Mouse (Mus musculus): ENCODE data around the gene Epha5. TPM values are rescaled to one million over a fixed set of nuclear protein-coding genes. Genes with fewer than 3 reads are reported as not detected.
A peak's percentile ranks its signal among the peaks of the same experiment; 100 is the strongest.

Epha5 gene
- polyA plus RNA-seq (2012; ENCODE audit: insufficient read depth, insufficient read length, missing spikeins), result not detected in 2 replicates

DNA sequence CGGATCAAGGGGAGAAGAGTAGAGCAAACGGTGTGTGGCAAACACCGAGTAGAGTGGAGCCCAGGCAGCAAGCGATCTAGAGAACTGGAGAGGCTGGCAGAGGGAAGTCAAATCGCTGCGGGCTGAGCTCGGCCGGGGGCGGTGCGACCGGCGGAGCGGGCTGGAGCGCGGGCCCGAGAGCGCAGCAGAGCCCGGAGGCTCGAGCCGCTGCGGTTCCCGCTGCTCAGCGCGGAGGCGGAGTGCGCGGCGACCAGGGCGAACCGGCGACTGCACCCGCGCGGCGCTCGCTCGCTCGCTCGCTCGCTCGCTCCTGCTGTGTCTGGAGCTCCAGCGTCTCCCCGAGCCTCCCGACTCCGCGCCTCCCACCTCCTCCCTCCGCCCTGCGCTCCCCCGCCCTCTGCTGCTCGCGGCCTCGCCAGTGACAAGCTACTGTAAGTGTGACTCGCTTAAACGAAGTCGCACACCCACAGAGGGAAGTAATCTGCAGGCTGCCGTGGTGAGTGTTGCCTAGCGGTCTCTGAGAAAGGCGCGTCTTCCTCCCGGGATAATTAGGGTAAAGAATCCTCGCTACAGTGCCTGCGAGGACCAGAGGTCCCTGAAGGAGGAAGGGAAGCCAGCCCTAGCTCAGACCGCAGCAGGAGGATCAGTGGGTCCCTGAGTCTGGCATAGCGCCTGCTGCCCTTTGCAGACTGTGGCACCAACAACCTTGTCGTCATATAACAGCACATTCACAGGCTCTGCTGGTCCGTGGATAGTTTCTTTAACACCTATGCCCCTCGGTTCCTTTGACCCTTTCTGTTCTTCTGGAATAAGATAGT is at the start of gene Epha5:
Gene Epha5, minus strand, starts transcription at position 321 of the 818 bp plus-strand sequence.
- no peaks in the 10 kb centered on the region; the same call in 1 of the 2 replicates for H3K4me1 ChIP-seq (ENCODE audit: control insufficient read depth, insufficient read depth, insufficient read length, low read length)
- H3K27ac ChIP-seq (replicated peaks; ENCODE audit: low read depth, low read length), result no peak within 1 kb of the TSS
- H3K4me3 ChIP-seq (ENCODE audit: insufficient read depth, low read depth, low read length), result peak within 1 kb of the TSS; percentile 49

DNA sequence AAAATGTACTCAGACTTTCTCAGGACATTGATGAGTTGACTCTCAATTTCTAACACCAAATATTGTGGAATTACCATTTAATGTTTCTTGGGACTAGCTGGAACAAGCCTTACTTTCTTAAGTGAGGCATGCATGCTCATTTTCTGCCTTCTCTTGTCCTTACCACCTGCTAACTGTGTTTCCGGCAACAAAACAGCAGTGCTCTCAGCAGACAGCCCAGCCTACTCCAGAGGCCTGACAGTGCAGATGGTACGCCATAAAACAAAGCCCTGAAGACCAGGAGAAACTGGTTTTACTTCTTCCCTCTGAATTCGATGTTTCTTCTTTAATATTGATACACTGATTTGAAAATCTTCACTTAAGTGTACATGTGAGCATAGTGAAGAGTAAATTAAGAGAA is 39.0 kb upstream of the Epha5 start:
- Histone ChIP-seq H3K4me1 (ENCODE audit: control insufficient read depth, insufficient read depth, insufficient read length, low read length) (no peaks in the 10 kb centered on the region), H3K4me3 (ENCODE audit: insufficient read depth, low read depth, low read length) (no peak overlapping the region), H3K27ac (replicated peaks; ENCODE audit: low read depth, low read length) (no peak overlapping the region)

DNA sequence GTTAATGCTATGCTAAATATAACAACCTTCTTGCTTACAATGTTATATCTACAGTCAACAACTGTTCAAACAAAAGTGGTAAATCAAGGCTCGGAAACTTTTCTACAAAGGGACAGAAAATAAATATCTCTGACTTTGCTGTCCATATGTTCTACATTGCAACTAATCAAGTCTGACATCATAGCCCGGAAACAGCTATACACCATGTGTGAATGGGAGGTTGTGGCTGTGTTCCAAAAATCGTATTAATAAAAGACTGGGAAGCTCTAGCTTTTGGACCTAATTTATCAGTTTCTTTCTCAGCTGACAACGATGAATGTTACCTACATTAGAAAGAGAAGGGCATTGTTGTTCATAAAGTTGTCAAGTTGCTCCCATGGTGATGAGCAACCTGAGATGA is 37.5 kb upstream of the Epha5 start:
- no peak overlapping the region for H3K27ac ChIP-seq (replicated peaks; ENCODE audit: low read depth, low read length)
- H3K4me3 ChIP-seq (ENCODE audit: insufficient read depth, low read depth, low read length), result no peak overlapping the region

DNA sequence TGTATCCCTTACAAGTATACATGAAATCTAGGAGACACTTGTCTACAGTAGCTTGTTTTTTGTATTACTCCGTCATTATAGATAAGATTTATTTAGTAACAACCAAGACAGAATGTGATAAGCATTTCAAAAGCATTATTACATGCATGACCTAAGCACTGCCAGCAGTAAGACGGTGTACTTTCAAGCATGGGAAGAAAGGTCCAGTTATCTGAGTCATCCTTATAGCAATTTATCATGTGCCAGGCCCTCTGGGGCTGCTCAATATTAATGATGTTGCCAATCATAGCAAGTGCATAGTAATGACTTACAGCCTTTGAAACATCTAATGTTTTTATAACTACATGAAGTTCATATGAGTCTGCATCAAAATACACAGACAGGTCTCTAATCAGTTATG is 36.7 kb upstream of the Epha5 start:
- H3K27ac ChIP-seq (replicated peaks; ENCODE audit: low read depth, low read length), result no peak overlapping the region
- no peaks in the 10 kb centered on the region for H3K4me1 ChIP-seq (ENCODE audit: control insufficient read depth, insufficient read depth, insufficient read length, low read length)
- no peak overlapping the region for H3K4me3 ChIP-seq (ENCODE audit: insufficient read depth, low read depth, low read length)

More for the DNA sequence above, 37.5 kb upstream of the Epha5 start:
- H3K4me1 ChIP-seq (ENCODE audit: control insufficient read depth, insufficient read depth, insufficient read length, low read length), result no peaks in the 10 kb centered on the region

DNA sequence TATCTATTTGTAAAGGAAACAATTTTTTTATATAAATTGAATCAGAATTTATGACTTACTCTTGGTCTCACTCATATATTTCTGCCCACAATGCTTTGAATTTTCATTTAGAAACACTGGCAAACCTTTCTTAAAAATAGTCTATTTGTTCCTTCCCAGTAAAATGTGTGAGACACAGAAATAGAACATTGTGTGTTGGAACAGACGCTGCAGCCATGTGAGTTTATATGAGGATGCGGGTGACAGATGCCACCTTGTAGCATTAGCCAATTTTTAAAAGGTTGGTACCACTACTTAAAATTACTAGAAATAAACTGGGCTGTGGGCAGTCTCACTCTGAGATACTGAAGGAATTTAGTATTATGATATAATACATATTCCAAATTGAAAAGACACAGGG is 23.1 kb upstream of the Epha5 start:
- no peak overlapping the region for H3K27ac ChIP-seq (replicated peaks; ENCODE audit: low read depth, low read length)
- no peaks in the 10 kb centered on the region for H3K4me1 ChIP-seq (ENCODE audit: control insufficient read depth, insufficient read depth, insufficient read length, low read length)
- no peak overlapping the region for H3K4me3 ChIP-seq (ENCODE audit: insufficient read depth, low read depth, low read length)

DNA sequence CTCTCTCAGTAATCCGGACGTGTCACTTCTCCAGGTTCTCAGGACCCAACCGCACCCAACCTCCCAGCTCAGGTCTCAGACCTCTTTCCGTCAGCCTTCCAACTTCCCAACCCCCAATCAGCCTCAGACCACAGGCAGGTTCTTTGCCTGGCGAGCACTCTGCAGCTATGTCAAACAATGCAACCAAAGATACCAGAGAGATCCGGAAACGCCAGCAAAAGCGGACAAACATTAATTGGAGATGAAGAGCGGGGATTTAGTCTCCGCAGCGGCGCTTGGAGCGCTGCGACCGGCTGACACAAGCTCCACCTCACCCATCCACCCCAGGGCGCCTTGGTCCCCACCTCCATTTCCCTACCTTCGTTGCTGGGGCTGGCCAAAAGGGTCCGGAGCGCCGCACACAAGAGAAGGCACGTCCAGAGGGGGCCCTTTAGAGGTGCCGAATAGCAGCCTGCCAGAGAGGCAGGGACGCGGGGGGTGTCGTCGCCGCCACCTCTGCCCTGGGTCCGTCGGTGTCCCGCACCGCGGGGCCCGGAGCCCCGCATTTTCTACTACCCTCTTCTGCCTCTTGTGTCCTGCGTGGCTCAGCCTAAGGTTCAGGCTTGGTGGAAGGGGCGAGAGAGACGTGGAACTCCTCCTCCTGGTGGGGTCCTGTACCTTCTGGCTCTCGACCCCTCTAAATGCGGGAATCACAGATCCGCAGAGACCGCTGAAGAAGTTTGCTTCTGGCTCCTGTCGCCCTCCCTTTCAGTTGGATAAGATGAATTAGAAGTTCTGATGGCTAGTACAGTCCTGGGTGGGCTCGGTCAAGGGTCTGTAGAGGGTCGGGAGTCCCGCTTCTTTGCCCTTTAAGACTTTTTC is 991 bp downstream of the Epha5 start:
- peak overlapping the region; percentile 7 for H3K4me3 ChIP-seq (ENCODE audit: insufficient read depth, low read depth, low read length)
- no peak overlapping the region for H3K27ac ChIP-seq (replicated peaks; ENCODE audit: low read depth, low read length)
- no peaks in the 10 kb centered on the region; the same call in 1 of the 2 replicates for H3K4me1 ChIP-seq (ENCODE audit: control insufficient read depth, insufficient read depth, insufficient read length, low read length)

DNA sequence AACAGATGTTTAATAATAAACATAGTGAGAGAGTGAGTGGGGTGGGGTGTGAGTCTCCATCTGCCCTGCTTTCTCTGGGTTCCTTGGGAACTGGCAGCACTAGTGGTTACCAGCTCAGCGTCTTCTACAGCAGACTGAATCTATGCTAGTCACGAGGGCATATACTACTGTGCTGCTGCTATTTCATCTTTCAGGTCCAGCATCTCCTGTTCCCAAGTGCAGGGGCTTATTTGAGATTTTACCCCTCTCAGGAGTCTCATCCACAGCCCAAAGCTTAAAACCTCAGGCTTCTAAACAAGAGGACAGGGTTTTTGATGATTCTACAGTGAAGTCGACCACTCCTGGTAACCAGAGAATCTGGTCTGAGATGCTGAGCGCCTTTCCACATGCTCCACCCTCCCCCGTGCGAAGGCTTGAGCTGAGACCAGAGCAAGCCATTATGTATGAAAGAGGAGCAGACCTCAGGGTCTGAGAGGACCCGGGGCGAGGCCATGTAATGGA is 2.2 kb downstream of the Epha5 start:
- Histone ChIP-seq H3K27ac (replicated peaks; ENCODE audit: low read depth, low read length) (no peak overlapping the region), H3K4me3 (ENCODE audit: insufficient read depth, low read depth, low read length) (no peak overlapping the region), H3K4me1 (ENCODE audit: control insufficient read depth, insufficient read depth, insufficient read length, low read length) (no peaks in the 10 kb centered on the region; the same call in 1 of the 2 replicates)

DNA sequence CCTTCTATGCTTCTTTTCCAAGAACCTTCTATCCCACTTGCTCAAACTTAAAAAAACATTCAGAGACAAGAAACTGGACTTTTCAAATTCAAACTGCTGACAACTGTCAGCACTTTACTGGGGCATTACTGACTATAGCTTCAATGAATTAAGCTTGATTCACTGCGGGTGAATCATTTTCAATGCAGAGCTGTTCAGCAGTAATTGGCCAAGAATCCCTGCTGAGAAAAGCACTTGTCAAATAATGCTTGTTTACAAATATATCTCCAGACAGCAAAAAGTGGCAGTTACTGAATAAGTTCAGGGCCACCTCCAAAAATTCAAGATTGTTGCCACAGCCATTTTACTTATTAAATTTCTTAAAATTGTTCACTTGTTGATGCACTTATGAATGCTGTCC is 4.2 kb downstream of the Epha5 start:
- Histone ChIP-seq H3K27ac (replicated peaks; ENCODE audit: low read depth, low read length) (no peak overlapping the region), H3K4me3 (ENCODE audit: insufficient read depth, low read depth, low read length) (no peak overlapping the region), H3K4me1 (ENCODE audit: control insufficient read depth, insufficient read depth, insufficient read length, low read length) (no peaks in the 10 kb centered on the region; the same call in 1 of the 2 replicates)

DNA sequence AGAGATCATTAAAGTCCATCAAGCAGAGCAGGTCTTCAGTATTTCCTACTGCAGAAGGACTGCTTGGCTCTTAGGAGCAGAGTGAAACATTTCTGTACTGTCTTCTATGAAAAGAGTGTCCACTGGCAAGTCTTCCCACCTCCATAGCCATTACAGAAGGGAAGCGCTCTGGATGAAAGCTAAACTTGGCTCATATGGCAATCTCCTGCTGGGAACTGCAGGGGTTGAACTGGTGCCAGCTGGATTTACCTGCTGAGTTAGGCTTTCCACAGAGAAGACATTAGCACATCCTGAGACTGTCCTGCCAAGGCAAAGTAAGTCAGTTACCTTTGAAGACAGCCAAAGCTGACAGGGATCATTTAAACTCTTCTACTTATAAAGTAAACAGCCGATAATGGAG is 8.8 kb downstream of the Epha5 start:
- no peak overlapping the region for H3K27ac ChIP-seq (replicated peaks; ENCODE audit: low read depth, low read length)
- no peak overlapping the region for H3K4me3 ChIP-seq (ENCODE audit: insufficient read depth, low read depth, low read length)
- H3K4me1 ChIP-seq (ENCODE audit: control insufficient read depth, insufficient read depth, insufficient read length, low read length), result no peaks in the 10 kb centered on the region

DNA sequence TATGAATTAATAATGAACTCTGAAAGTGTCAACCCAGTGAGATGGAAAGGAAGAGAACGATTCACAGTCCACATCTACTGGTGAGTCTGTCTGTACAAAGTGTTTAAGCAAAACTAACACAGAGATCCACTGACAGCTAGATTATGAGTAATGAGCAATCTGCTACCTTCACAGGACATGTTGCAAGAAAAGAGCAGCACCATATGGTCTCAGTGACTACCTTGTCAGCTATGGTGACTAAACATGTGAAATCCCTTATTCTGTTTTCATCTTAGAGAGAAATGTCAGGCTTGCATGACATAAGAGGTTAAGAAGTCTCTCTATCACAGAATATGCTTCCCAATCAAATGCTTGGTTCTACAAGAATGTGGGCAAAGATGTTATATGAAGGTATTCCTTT is 20.1 kb downstream of the Epha5 start:
- Histone ChIP-seq H3K27ac (replicated peaks; ENCODE audit: low read depth, low read length) (no peak overlapping the region), H3K4me1 (ENCODE audit: control insufficient read depth, insufficient read depth, insufficient read length, low read length) (no peaks in the 10 kb centered on the region), H3K4me3 (ENCODE audit: insufficient read depth, low read depth, low read length) (no peak overlapping the region)

DNA sequence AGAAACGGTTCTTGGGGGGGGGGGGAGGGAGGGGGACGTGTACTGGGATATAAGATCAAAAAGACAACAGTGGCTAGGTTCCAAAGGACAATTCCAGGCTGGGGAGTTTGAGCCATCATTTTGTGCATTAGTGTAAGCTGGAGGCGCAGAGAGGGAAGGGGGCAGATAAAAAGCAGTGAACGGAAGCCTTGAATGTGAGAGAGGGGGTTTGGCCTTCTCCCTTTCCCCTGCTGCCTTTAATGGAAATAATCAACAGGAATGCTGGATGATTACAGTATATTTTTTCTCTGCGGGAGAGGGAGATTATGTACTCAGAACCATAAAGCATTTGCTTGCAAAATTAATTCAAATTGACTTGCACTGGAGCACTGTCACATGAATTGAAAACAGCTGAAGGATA is 51.8 kb downstream of the Epha5 start:
- Histone ChIP-seq H3K4me3 (ENCODE audit: insufficient read depth, low read depth, low read length) (no peak overlapping the region), H3K27ac (replicated peaks; ENCODE audit: low read depth, low read length) (no peak overlapping the region), H3K4me1 (ENCODE audit: control insufficient read depth, insufficient read depth, insufficient read length, low read length) (no peaks in the 10 kb centered on the region)

DNA sequence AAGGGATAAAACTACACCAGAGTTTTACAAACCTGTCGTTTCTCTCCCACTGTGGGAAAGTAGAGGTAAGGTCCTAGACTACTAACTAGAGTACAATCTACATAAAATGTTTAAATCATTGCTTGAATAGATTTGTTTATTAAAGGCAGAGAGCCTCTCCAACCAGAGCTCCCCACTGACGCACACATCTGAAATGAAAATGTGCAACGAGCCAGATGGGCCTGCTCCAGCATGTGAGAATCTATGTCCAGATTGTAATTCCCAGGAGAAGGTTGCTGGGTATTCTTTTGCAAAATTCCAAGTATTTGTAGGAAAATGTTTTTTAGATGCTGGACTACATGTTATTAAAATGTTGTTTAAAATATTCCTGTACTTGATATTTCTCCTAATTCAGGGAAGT is 57.8 kb downstream of the Epha5 start:
- no peak overlapping the region for H3K27ac ChIP-seq (replicated peaks; ENCODE audit: low read depth, low read length)
- H3K4me3 ChIP-seq (ENCODE audit: insufficient read depth, low read depth, low read length), result no peak overlapping the region
- no peaks in the 10 kb centered on the region for H3K4me1 ChIP-seq (ENCODE audit: control insufficient read depth, insufficient read depth, insufficient read length, low read length)

DNA sequence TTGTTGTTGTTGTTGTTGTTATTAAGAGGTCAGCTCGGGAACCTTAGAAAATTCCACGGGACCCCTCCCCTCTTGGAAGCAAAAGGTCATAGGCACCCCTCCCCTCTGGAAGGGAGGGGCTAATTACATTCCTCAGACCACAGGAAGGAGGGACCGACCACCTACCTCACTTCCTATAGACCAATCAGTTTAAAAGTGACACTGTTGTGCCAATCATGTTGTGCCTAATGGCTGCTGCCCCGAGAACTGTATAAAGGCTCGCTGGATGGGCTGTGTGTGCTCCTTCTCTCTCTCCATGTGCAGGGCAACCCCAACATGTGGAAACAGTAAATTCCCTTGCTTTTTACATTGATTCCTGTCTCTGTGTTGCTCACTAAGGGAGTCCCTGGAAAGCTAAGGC is 64.1 kb downstream of the Epha5 start:
- Histone ChIP-seq H3K4me1 (ENCODE audit: control insufficient read depth, insufficient read depth, insufficient read length, low read length) (no peaks in the 10 kb centered on the region), H3K4me3 (ENCODE audit: insufficient read depth, low read depth, low read length) (no peak overlapping the region)

DNA sequence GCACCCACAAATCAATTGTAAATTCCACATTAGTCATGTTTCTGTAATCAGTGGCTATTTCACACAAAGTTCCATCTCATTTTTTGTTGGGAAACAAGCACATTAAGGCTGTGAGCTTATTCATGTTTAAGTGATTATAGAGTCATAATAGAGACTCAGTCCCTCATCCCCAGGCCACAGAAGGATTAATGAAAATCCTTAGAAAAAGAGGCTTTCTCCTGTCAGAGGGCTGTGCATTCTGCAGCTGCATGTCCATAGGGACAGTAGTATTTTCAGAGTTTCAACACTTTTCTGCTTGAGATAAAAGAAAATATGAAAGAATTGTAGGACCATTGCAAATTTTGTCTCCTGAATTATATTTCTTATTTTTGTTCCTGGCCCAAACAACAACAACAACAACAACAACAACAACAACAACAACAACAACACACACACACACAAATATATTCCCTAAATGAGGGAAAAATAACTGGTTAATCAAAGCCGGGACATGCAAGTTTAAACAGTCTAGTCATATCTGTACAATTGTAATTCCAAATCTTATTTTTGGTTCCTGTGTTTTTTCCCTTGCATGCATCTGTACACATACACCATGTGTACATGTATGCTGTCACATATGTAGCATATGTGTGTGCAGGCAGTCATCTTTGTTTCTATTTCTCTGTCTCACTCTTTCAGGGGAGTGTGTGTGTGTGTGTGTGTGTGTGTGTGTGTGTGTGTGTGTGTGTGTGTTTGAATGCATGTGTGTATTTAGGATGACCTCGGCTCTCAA is 70.3 kb downstream of the Epha5 start:
- Histone ChIP-seq H3K4me3 (ENCODE audit: insufficient read depth, low read depth, low read length) (no peak overlapping the region), H3K27ac (replicated peaks; ENCODE audit: low read depth, low read length) (no peak overlapping the region), H3K4me1 (ENCODE audit: control insufficient read depth, insufficient read depth, insufficient read length, low read length) (no peaks in the 10 kb centered on the region)

More for the DNA sequence above, 64.1 kb downstream of the Epha5 start:
- no peak overlapping the region for H3K27ac ChIP-seq (replicated peaks; ENCODE audit: low read depth, low read length)

Data from brown adipose tissue, adult 24 weeks (tissue).